Mouse (Mus musculus) embryonic facial prominence, embryonic 12.5 days (tissue): ENCODE results near the gene Kcnj6. TPM values are rescaled to one million over a fixed set of nuclear protein-coding genes. Genes with fewer than 3 reads are reported as not detected.

Experiments
- ATAC-seq: fragments of 200-750 bp; cut with Nextera tagmentation; 2 replicates; pipeline ENCODE4 v1.8.0; 2017; ENCODE audit not compliant: insufficient number of reproducible peaks, insufficient read depth, low FRiP score, low TSS enrichment
- H3K27ac ChIP-seq: fragments of 300-500 bp; sonication (generic); 2 replicates; pipeline ENCODE4 v1.5.1; 2016; ENCODE audit warnings: mild to moderate bottlenecking
- H3K27me3 ChIP-seq: fragments of 300-500 bp; sonication (generic); 2 replicates; pipeline ENCODE4 v1.6.1; 2016; ENCODE audit warnings: mild to moderate bottlenecking, moderate library complexity
- H3K36me3 ChIP-seq: fragments of 300-500 bp; sonication (generic); 2 replicates; pipeline ENCODE4 v1.6.1; 2016; ENCODE audit warnings: mild to moderate bottlenecking
- H3K4me1 ChIP-seq: fragments of 300-500 bp; sonication (generic); 2 replicates; pipeline ENCODE4 v1.6.1; 2016
- H3K4me2 ChIP-seq: fragments of 300-500 bp; sonication (generic); replicated peaks from 2 replicates; pipeline ENCODE4 v1.6.1; 2016; ENCODE audit warnings: mild to moderate bottlenecking, moderate library complexity
- H3K4me3 ChIP-seq: fragments of 300-500 bp; sonication (generic); 2 replicates; pipeline ENCODE4 v1.5.1; 2016; ENCODE audit warnings: mild to moderate bottlenecking
- H3K9ac ChIP-seq: fragments of 300-500 bp; sonication (generic); 2 replicates; pipeline ENCODE4 v1.6.1; 2016; ENCODE audit warnings: mild to moderate bottlenecking, moderate library complexity
- H3K9me3 ChIP-seq: fragments of 300-500 bp; sonication (generic); 2 replicates; pipeline ENCODE4 v1.6.1; 2016; ENCODE audit warnings: mild to moderate bottlenecking, moderate library complexity
- WGBS: fragments of 180-500 bp; shearing (Covaris S2); methylation state at CpG from one replicate; pipeline ENCODE4 v1.1.7; 2016; 5-methylcytosine and 5-hydroxymethylcytosine counted together
- polyA plus RNA-seq: library from polyadenylated mRNA; unstranded; fragments of >200 nt; fragmentation: Nextera tagmentation; extraction: Ambion mirVana; gene quantifications from 2 replicates; pipeline ENCODE4 v1.2.1, GENCODE M21; 2016

Kcnj6 gene
- polyA plus RNA-seq, 1 experiment from 2014 or later: 0.10 TPM

DNA sequence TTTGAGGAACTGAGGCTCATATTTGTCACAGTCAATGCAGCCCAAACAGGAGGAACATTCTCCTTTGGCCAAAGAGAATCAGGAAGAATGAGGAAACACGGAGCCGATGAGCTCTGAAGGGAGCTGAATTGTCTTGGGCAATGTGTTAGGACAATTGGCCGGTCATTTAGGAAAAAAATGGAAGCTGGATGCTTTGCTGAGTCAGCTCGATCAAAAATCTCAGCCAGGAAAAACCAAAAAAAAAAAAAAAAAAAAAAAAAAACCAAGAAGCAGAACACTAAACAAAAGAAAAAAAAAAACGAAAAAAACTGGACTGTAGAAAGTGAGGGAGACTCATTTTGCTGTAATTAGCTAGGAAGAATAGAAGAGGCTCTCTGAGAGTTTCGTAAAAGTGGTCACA, 200.1 kb downstream of the Kcnj6 start:
- ATAC-seq: no peak
- Histone ChIP-seq H3K4me3 (no peak overlapping the region), H3K36me3 (no peaks in the 10 kb centered on the region), H3K27me3 (no peaks in the 10 kb centered on the region), H3K27ac (no peak overlapping the region), H3K9me3 (no peaks in the 10 kb centered on the region), H3K4me1 (no peaks in the 10 kb centered on the region), H3K4me2 (no peak overlapping the region), H3K9ac (no peak overlapping the region)
- 82% methylated on average over 6 of the region's 6 CpGs for WGBS

DNA sequence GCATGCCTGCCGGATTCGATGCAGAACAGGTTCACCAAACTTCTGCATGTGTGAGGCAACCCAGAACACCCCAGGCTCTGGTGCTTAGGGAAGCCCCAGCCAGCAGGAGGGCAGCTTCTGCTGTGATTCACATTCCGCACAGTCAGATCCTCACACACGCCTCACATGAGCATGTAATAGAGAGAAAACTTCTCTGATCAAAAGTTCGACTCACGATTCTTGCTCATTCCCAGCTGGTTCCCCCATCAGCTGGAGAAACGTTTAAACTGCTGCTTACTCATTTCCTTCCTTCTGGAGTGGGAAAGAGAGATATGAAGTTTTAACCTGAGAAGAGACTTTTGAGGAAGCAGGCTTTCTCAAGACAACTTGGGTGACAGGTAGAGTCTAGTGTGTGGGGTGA, 204.5 kb downstream of the Kcnj6 start:
- no peaks in the 10 kb centered on the region for H3K27me3 ChIP-seq
- no peaks in the 10 kb centered on the region for H3K9me3 ChIP-seq
- no peak overlapping the region for H3K9ac ChIP-seq
- ATAC-seq: no peak
- WGBS: 69% methylated on average over 7 of the region's 7 CpGs
- H3K36me3 ChIP-seq: no peaks in the 10 kb centered on the region
- no peaks in the 10 kb centered on the region for H3K4me1 ChIP-seq
- no peak overlapping the region for H3K27ac ChIP-seq
- H3K4me3 ChIP-seq: no peak overlapping the region
- H3K4me2 ChIP-seq: no peak overlapping the region

DNA sequence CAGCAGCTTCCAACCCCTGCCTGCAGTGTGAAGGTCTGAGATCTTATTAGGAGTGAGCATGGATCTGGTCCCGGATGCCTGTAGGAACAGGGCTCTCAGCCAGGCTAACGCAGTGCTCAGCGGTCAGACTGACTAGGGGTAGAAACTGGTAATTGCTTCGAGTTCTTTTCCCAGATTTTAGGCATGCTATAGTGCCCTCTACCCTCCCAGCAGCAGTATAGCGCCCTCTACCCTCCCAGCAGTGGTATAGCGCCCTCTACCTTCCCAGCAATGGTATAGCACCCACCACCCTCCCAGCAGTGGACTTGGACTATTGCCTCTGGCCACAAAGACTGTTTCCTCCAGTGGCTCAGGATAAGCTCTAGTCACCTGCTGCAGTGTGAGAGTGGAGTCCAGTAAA, 207.5 kb downstream of the Kcnj6 start:
- Histone ChIP-seq H3K4me2 (no peak overlapping the region), H3K9ac (no peak overlapping the region), H3K9me3 (no peaks in the 10 kb centered on the region), H3K4me1 (no peaks in the 10 kb centered on the region), H3K4me3 (no peak overlapping the region), H3K27me3 (no peaks in the 10 kb centered on the region), H3K27ac (no peak overlapping the region), H3K36me3 (no peaks in the 10 kb centered on the region)
- WGBS: 29% methylated on average over 6 of the region's 6 CpGs
- ATAC-seq: no peak

DNA sequence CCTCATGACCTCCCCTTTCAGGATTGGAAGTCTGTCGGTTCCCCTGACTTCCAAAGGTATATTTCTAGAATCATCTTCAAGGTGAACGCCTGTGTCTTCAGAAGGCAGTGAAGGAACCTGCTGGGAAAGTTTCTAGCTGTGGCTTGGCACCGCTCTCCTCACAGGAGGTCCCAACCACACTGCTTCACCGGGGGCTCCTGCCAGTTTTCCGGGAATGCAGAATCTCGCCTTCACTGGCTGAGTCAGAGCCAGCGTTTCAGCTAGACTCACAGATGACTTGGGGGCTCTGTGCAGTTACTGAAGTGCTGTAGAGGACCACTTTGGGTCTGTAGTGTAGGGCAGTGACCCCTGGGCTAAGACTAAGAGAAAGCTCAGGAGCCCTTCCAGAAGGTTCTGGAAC, 208.8 kb downstream of the Kcnj6 start:
- H3K4me1 ChIP-seq: no peaks in the 10 kb centered on the region
- H3K4me3 ChIP-seq: no peak overlapping the region
- H3K36me3 ChIP-seq: no peaks in the 10 kb centered on the region
- H3K4me2 ChIP-seq: no peak overlapping the region
- WGBS: 82% methylated on average over 7 of the region's 7 CpGs
- no peak overlapping the region for H3K27ac ChIP-seq
- ATAC-seq: no peak
- no peaks in the 10 kb centered on the region for H3K27me3 ChIP-seq
- no peak overlapping the region for H3K9ac ChIP-seq
- no peaks in the 10 kb centered on the region for H3K9me3 ChIP-seq

DNA sequence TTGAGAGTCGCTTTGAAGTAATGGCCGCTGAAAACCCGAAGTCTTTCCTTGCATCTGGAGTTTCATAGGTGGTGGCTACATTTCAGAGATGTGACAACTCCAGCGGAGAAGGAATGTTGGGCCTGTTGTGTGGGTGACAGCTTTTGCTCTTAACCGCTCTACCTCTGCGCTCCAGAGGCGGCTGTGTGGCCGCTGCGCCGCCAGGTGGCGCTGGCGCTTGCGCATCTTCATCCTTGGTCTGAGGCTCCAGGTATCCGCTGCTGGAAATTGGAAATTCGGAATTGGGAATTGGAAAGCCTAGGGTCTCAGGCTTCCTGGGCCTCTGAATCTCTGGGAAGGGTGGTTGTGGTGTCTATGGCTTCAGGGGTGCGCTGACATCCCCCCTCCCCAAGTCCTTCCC, 209.3 kb downstream of the Kcnj6 start:
- H3K27me3 ChIP-seq: no peaks in the 10 kb centered on the region
- H3K9me3 ChIP-seq: no peaks in the 10 kb centered on the region
- WGBS: 7% methylated on average over 16 of the region's 16 CpGs
- no peaks in the 10 kb centered on the region for H3K4me1 ChIP-seq
- H3K36me3 ChIP-seq: no peaks in the 10 kb centered on the region
- no peak overlapping the region for H3K9ac ChIP-seq
- no peak overlapping the region for H3K4me2 ChIP-seq
- H3K27ac ChIP-seq: no peak overlapping the region
- no peak overlapping the region for H3K4me3 ChIP-seq
- no peak for ATAC-seq

DNA sequence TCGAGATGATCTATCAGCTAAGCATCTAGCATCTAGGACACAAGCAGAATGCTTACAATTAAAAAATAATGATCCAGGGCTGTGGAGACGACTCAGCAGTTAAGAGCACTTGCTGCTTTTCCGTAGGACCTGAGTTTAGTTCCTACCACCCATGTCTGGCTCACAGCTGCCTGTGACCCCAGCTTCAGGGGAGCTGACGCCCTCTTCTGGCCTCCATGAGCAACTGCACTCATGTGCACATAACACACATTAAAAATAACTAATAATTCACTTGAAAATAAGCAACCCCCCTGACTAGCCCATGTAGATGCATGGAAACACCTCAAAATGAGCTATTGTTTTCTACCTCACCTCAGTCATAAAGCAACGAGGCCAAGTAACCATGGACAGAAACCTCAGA, 211.6 kb downstream of the Kcnj6 start:
- Histone ChIP-seq H3K9ac (no peak overlapping the region), H3K27ac (no peak overlapping the region), H3K27me3 (no peaks in the 10 kb centered on the region), H3K4me2 (no peak overlapping the region), H3K4me3 (no peak overlapping the region), H3K9me3 (no peaks in the 10 kb centered on the region), H3K4me1 (no peaks in the 10 kb centered on the region), H3K36me3 (no peaks in the 10 kb centered on the region)
- no peak for ATAC-seq
- WGBS: 76% methylated on average over 5 of the region's 5 CpGs

DNA sequence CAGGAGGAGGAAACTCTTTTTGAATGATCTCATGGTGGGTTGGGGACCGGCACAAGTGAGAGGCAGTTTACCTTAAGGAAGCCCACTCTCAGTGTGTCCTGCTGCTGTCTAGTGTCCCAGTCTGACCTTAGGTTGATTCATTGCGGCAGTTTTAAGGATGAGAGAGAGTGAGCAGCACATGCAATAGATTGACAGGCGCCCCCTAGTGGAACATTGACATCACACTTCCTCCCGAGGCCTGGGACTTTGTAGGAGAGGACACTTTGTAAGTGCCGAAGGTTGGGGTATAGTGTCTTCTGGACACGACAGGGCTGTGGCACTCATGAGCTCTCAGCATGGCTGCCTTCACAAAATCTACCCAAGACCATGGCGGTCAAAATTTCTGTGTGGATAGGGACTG, 213.8 kb downstream of the Kcnj6 start:
- Histone ChIP-seq H3K4me3 (no peak overlapping the region), H3K4me1 (no peaks in the 10 kb centered on the region), H3K9ac (no peak overlapping the region), H3K27ac (no peak overlapping the region), H3K4me2 (no peak overlapping the region), H3K9me3 (no peaks in the 10 kb centered on the region), H3K36me3 (no peaks in the 10 kb centered on the region), H3K27me3 (no peaks in the 10 kb centered on the region)
- no peak for ATAC-seq
- WGBS: 69% methylated on average over 7 of the region's 7 CpGs

DNA sequence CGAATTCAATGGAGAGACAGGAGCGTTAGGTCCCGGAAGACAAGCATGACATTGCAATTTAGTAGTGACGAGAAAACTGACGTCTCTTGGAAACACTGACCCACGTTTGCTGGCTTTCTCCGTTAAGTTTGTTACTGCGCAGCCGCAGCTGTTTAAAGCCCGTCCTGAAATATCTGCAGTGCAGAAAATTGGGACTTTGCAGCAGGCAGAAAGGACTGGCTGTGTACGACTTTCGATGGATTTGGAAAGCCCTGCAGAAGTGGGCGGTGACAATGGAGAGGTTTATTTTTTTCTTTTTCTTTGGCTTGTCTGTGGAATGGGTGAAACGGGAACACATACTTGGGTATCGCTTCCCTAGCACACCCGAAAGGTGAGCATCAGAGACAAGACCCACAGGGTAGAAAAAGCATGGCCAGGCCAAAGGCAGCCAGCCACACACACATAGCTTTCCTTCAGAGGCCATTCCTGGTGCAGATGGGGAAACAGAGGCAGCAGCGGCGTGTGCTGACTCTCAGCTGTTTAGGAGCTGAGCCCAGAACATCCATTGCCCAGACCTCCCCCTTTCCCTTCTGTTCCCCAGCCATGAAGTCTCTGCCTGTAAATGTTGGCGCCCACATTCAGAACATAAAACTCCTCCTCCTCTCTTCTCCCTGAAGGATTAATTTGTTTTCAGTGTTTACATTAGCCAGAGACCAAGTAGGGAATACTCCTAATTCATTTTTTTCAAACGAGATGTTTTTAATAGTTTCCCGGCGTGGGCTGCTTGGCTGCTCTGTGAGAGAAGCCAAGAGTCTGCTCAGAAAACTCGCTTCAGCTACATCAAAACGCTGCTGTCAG, 215.2 kb downstream of the Kcnj6 start:
- H3K9me3 ChIP-seq: no peaks in the 10 kb centered on the region
- no peak overlapping the region for H3K9ac ChIP-seq
- ATAC-seq: no peak
- no peak overlapping the region for H3K27ac ChIP-seq
- H3K36me3 ChIP-seq: no peaks in the 10 kb centered on the region
- 67% methylated on average over 24 of the region's 24 CpGs for WGBS
- H3K4me2 ChIP-seq: no peak overlapping the region
- no peaks in the 10 kb centered on the region for H3K4me1 ChIP-seq
- no peak overlapping the region for H3K4me3 ChIP-seq
- H3K27me3 ChIP-seq: no peaks in the 10 kb centered on the region

DNA sequence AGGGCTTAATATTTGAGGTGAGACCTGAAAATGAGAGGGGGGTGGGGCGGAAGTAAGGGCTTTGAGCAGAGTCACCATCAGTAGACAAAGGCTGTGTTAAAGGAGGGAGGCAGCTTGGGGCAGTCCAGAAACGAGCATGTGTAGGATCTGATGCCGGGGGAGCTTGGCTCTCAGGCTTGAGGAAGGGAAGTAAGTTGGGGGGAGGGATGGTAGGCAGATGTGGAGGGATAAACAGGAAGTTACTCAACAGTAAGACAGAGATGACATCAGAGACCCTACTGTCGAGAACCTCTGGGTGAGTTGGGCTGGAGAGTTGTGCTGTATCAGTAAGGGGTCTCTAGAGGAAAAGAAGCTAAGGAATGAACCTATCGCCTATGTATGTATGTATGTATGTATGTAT, 223.6 kb downstream of the Kcnj6 start:
- H3K36me3 ChIP-seq: no peaks in the 10 kb centered on the region
- H3K9me3 ChIP-seq: no peaks in the 10 kb centered on the region
- 70% methylated on average over 5 of the region's 5 CpGs for WGBS
- no peak overlapping the region for H3K9ac ChIP-seq
- no peak overlapping the region for H3K4me3 ChIP-seq
- ATAC-seq: no peak
- H3K4me2 ChIP-seq: no peak overlapping the region
- H3K27me3 ChIP-seq: no peaks in the 10 kb centered on the region
- H3K4me1 ChIP-seq: no peaks in the 10 kb centered on the region
- H3K27ac ChIP-seq: no peak overlapping the region

DNA sequence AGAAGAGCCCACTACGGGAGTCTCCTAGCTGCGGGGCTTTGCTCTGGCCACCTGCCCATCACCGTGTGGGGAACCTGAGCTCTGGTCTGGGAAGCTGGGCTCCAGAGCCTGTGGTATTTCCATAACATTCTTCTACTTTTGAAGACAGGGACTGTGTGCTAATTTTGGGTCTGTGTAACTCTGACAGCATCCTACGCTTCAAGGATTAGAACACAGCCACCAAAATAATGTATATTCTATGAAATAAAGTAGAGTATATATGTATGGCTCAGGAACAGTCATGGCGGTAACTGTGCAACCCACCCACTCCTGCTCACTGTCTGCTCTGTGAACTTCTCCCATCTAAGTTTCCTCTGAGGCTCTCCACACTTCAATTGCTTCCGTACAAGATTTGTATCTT, 229.9 kb downstream of the Kcnj6 start:
- H3K27ac ChIP-seq: no peak overlapping the region
- no peak for ATAC-seq
- H3K9ac ChIP-seq: no peak overlapping the region
- H3K36me3 ChIP-seq: no peaks in the 10 kb centered on the region
- no peak overlapping the region for H3K4me3 ChIP-seq
- no peaks in the 10 kb centered on the region for H3K27me3 ChIP-seq
- H3K4me1 ChIP-seq: 0 out of 2 replicates have a peak, but pooled peaks cover 5% of the 10 kb centered on the region
- WGBS: 82% methylated on average over 6 of the region's 6 CpGs
- H3K9me3 ChIP-seq: no peaks in the 10 kb centered on the region
- no peak overlapping the region for H3K4me2 ChIP-seq

DNA sequence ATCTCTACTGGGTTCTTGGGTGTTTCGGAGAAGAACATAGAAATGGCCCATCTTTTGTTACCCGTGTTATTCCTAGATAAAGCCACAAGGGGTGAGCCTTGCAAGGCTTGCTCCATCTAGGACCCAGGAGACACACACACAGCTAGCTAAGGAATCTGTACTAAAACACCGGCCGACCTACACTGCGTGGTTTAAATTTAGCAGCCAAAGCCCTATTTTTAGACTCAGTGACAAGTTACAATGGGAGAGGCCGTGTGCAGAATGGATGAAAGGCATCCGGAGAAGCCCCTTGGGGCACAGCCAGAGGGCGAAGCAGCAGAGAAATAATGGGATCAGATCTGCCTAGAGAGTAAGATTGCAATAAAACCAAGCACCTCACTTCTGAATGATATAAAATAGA, 232.4 kb downstream of the Kcnj6 start:
- H3K9ac ChIP-seq: no peak overlapping the region
- no peaks in the 10 kb centered on the region for H3K9me3 ChIP-seq
- H3K4me1 ChIP-seq: 0 out of 2 replicates have a peak, but pooled peaks cover 5% of the 10 kb centered on the region
- H3K27me3 ChIP-seq: no peaks in the 10 kb centered on the region
- no peak overlapping the region for H3K4me3 ChIP-seq
- no peaks in the 10 kb centered on the region for H3K36me3 ChIP-seq
- 26% methylated on average over 8 of the region's 8 CpGs for WGBS
- no peak overlapping the region for H3K27ac ChIP-seq
- ATAC-seq: no peak
- H3K4me2 ChIP-seq: no peak overlapping the region

DNA sequence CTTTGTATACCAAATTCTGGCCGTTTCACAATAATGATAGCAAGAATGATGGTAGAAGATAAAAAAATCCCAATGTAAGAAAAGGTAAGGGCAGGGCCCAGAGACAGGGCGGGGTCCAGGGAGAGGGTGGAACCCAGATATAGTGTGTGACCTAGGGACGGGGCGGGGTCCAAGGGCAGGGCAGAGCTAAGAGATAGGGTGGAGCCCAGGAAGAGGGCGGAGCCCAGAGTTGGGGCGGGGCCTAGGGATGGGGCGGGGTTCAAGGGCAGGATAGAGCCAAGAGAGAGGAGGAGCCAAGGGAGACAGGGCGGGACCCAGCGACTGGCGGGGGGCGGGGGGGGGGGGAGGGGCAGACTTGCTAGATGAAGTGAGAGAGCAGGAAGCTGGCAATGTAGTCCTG, 236.8 kb downstream of the Kcnj6 start:
- H3K36me3 ChIP-seq: no peaks in the 10 kb centered on the region
- 59% methylated on average over 5 of the region's 11 CpGs for WGBS
- 0 out of 2 replicates have a peak, but pooled peaks cover 5% of the 10 kb centered on the region for H3K4me1 ChIP-seq
- H3K27me3 ChIP-seq: no peaks in the 10 kb centered on the region
- H3K9ac ChIP-seq: no peak overlapping the region
- no peak overlapping the region for H3K4me3 ChIP-seq
- H3K4me2 ChIP-seq: no peak overlapping the region
- no peak for ATAC-seq
- no peaks in the 10 kb centered on the region for H3K9me3 ChIP-seq
- H3K27ac ChIP-seq: no peak overlapping the region
